Mouse (Mus musculus): ENCODE results near the gene Aak1.
"Not testable (repeated sequence)": the region's sequence is repeated elsewhere in the genome, so short reads cannot be mapped to it uniquely, and the experiment has no call there.

Gene Aak1

DNA sequence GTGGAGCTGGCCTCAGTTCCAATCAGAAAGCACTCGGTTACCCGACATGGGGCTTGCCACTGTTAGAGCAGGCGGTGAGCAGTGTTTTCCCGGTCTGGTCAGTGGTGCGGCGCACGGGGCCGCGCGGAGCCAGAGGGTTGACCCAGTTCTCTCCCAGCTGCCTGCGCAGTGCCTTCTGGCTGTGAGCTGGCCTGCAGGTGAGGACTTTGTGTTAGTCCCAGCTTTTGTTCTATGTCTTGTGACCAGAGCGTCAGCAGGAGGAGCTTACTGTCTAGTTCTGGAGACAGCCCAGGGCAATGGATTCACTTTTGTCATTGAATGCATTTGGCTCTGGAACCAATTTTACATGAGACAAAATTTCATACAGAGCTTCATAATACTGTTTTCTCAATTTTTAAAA is 172.5 kb downstream of the Aak1 start:
- DNase-seq (ENCODE audit: low read depth) = no peak

DNA sequence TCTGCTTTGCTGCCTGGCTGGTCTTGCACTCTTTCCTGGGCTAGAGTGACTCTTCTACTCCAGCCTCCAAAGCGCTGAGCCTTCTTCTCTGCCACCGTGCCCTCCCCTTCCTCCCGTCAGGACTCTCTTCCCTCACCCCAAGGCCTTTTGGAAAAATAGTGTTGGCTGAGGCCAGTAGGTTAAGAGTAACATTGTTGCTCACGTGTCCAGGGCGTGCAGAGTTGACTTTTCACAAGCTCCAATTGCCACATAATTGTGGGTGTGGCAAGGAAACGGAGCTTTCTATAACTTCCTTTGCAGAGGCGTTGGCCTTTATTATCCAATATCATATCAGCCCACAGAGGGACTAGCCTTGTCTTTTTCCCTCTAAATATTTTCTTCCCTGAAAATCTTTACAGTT is 177.7 kb downstream of the Aak1 start:
- DNase-seq (ENCODE audit: low read depth) = no peak

DNA sequence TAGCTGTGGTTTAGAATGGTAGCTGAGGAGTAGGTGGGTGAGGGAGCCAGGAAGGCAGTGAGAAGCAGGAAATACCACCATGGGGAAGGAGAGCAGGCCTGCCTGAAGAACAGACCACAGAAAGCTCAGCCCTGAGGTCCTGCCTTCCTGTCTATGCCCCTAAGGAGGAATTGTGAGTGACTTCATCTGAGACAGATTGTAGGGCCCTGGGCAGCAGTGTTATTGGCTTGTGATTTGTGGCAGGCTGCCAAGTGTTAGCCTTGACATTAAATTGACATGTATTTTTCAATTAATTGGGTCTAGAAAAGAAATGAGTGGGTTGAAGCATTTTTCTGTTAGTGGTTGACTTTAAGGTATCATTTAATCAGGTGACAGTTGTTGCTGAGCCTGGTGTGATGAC is 179.6 kb downstream of the Aak1 start:
- DNase-seq (ENCODE audit: low read depth) = no peak

DNA sequence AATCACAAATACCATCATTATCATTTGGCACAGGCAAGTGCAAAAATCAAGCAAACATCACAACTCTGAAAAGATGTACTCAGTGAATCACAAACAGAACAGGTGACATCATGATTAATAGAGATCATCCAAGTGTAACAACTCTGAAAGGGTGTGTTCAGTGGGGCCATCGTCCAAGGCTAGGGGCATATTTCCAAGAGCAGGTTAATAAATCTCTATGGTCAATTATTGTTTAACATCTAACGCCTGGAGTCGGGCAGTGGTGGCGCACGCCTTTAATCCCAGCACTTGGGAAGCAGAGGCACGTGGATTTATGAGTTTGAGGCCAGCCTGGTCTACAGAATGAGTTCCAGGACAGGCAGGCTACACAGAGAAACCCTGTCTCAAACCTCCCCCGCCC is 182.0 kb downstream of the Aak1 start:
- DNase-seq (ENCODE audit: low read depth) = not testable (repeated sequence)

DNA sequence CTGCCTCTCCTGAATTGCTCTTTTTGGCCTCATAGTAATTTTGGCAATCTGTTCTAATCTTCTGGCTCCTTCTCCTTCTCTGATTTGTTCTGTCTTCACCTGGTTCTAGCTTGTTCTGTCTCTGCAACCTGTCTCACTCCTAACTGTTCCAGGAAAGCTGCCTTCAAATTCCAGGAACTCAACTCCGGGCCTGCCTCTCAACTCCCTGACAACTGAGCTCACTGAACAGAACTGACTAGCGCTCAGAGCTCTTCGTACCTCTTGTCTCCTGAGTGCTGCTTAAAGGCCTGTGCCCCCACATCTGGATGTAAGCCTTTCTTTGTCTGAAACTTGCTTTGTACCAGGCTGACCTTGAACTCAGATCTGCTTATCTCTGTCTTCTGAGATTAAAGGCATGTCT is 183.1 kb downstream of the Aak1 start:
- no peak for DNase-seq (ENCODE audit: low read depth)

DNA sequence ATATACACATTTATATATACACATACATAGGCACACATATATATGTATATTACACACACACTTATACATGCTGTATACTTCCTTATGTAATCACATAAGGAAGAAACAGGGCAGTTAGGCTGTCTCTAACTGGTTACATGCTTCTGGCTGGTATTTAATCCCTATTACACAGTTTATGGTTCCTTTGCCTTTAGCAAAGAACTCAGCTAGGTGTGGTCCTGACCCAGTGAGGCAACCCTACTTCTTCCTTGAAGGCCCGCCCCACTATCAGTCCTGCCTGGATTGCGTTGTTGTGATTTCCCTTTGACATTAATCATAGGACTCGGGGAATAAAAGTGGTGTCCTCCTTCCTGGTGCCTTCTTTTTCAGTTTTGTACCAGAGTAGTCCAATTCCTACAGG is 185.1 kb downstream of the Aak1 start:
- no peak for DNase-seq (ENCODE audit: low read depth)

DNA sequence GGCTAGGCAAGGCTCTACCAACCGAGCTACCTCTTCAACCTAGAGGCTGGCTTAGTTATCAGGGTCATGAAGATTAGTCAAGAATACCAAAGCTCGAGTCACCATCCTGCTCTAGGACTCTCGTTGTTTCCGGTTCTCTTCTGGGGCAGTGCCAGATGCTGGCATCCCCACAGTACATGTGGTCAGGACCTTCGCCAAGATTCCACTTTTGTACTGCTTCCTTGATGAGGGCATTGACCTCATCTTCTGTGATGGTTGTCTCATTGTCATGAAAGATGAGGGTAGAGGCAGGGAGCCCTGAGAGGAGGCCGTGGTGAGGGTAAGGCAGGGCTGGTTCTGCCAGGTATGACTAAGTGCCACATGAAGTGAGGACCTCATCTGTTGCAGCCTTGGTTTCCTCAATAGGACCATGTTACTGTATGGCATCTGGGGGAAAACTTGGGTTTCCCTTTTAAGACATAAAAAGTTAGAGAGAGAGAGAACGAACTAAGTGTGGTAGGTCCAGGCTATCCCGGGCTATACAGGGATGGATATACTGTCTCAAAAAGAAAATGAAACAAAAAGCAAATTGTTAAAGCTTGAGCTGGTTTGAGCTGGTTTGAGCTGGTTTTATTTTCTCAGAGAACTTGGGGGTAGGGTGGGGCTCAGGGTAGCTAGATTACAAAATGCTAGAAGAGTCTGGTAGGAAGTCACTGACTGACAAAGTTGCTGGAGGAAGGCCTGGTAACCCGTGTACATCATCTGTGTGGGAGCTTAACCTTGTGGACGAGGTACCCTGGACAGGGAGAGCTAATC is 188.7 kb downstream of the Aak1 start:
- peak; percentile 92 for DNase-seq (ENCODE audit: low read depth)

DNA sequence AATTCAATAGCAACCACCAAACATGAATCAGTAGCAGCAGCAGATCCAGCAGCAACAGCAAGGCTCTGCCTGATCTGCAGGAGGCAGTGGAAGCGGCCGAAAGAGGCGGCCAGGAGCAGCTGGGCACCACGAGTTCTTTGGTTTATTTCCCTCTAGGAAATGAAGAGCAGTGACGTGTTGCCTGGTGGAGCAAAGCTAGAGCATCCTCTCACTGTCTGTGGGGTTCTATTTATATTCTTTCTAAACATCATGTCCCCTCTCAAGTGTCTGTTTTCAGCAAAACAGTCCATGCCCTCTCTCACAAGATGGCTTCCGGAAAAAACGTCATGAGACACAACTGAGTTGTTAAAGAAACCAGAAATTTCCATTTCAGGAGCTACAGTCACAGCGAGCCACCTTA is 189.8 kb downstream of the Aak1 start:
- DNase-seq (ENCODE audit: low read depth) = peak; percentile 67

DNA sequence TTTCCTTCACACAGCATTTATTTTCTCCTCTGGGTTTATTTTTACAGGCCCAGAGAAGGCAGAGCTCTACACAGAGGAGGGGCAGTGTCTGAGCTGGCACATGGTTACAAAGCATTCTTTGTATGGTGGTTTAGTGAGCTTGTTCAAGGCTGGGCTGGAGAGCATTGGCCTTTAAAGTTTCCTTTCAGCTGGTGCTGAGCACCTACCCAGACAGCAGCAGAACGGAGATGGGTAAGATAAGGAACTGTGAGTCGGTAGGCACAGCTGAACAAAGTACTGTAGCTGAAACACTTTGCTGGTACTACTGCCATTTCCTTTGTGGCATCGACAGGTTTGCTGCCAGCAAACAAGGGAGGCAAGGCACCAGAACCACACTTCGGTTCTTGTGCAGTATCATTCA is 191.7 kb downstream of the Aak1 start:
- DNase-seq (ENCODE audit: low read depth) = peak; percentile 87

DNA sequence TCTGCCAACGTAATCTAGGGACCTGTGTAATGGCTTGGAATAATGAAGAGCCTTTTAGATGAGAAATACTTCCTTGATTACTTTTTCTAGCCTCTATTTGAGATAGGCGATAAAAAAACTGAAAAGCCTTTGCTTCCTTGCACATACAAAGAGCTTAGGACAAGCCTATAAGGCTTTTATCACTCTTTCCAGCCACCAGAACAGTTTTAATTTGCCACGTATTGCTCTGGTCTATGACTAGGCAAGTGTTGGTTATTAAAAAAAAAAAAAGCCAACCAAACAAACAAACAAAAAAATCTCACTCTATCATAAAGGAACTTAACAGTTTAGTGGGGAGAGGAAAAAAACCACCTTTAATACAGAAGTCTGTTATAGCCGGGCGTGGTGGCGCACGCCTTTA is 192.1 kb downstream of the Aak1 start:
- no peak for DNase-seq (ENCODE audit: low read depth)

DNA sequence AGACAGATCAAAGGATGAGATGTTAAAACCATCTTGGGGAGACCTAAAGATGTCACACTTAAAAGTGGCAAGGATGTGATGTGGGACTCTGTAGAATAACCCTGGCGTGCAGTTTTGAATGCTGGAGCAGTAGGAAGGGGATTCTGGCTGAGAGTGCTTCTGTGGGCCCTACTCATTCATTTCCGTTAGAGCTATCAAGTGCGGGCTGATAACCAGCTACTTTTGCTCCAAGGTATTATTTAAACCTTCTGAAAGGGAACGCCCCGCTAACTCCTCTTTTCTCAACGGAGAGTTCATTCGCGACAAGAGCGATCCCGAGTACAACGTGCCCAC is 192.7 kb downstream of the Aak1 start:
- no peak for DNase-seq (ENCODE audit: low read depth)

DNA sequence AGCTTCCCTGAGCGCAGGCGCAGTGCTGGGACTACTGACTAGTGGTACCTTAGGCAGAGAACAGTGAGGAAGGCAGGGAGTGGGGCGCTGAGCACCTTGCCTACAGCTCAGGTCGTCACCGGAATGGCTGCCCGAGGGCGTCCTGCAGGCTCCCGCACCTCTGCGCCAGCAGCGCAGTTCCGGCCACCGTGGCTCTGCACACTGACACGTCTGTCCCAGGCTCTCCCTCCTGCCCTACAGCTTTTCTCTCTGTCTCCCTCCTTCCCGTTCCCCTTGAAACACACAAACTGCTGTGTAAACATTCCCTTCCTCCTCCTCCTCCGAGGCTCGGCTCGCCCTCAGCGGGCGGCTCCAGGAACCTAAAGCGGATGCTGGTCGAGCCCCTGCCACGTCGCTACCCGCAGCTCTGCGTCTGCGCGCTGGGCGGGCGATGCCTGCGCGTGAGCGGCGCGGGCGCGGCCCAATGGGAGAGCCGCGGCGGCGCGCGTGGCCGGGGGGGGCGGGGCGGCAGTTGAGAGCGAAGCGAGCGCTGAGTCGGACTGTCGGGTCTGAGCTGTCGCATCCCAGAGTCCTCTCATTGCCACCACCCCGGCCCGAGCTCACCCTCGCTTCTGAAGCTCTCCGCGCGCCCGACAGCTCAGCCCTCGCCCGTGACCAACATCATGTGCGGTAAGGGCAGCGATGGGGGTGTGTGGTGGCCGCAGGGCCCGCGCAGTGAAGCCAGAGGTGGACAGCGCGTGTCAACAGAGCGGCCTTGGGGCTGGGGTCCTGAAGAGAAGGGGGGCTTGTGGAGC is 193.2 kb downstream of the Aak1 start, which contains the start of gene Gfpt1:
Gene Gfpt1, plus strand, starts transcription at position 510 of the 794 bp plus-strand sequence.
- DNase-seq (ENCODE audit: low read depth) = peak; percentile 96

DNA sequence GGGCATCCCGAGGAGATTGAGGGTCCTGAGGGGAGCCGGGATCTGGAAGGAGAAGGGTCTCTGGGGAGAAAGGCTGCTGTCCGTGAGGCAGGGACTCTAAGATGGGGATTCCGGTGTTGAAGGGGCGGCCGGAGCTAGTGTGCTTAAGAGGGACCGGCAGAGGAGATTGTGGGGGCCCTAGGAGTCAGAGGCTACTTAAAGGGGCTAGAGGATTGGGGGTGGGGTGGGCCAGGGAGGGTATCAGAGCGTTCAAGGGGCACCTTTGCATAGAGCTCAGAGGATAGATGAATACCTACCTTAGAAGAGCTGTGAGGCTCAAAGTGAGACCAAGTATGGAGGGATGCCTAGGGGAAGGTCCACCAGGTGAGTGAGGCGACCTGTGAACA is 193.8 kb downstream of the Aak1 start:
- no peak for DNase-seq (ENCODE audit: low read depth)

DNA sequence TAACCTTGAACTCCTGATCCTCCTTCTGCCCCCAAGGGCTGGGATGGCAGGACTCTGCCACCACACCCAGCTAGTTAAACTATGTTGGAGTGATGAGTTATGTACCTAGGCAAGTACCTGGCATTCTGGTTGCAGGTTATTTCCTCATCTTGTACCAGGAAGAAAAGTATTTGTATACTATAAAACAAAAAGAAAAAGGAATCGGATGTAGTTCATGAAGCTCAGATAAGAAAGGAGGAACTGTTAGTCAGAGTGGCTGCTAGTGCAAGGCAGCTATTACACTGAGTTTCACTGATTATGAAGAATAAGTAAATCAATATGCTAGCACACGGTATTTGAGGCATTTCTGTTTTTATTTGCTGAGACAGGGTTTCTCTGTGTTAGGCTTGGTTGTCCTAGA is 195.6 kb downstream of the Aak1 start:
- no peak for DNase-seq (ENCODE audit: low read depth)

DNA sequence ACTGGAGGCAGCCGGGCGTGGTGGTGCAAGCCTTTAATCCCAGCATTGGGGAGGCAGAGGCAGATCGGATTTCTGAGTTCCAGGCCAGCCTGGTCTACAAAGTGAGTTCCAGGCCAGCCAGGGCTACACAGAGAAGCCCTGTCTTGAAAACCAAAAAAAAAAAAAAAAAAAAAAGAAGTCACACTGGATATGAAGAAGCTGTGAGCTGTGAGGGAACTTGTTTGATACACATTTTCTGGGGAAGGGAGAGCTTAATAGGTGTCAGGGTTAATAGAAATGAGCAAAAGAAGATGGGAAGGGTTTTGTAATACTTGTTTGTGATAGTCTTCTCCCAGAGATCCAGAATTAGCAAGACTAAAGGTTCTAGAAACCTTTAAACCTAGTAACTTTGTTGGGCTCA is 196.2 kb downstream of the Aak1 start:
- DNase-seq (ENCODE audit: low read depth) = no peak

DNA sequence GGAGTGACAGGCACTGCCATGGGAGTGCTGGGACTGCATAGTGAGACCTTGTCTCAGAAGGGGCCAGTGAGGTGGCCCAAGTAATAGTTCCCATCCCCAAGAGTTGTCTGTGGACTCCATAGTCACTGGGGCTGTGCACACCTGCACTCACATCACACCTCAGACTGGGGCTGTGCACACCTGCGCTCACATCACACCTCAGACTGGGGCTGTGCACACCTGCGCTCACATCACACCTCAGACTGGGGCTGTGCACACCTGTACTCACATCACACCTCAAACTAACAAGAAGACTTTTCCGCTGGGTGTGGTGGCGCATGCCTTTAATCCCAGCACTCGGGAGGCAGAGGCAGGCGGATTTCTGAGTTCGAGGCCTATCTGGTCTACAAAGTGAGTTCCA is 199.4 kb downstream of the Aak1 start:
- not testable (repeated sequence) for DNase-seq (ENCODE audit: low read depth)

DNA sequence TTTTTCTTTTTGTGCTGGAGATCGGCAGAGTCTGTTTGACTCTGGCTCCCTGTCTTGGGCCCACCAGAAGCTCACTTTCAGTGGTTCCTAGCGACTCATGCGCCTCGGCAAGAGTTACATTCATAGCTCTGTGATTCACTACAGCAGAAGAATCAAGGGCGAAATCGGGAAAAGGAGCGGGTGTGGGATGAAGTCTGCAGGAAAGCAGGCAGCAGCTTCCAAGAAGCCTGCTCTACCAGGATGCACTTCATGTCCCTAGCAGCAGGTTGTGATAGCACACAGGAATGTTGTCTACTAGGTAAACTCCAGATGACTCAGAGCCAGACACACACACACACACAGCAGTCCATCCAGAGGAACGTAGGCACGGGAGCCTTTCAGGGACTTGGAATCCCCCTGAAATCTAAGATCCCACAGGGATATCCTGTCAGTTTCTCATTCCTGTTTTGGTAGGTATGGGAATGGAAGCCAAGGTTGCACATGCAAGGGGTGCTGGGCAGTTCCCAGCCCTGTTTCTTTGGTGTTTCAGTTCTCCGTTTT is 202.6 kb downstream of the Aak1 start:
- no peak for DNase-seq (ENCODE audit: low read depth)
